Mouse (Mus musculus) thymus, postnatal 10 days (tissue): ENCODE results near the gene Stoml2.
"Not testable (repeated sequence)": the region's sequence is repeated elsewhere in the genome, so short reads cannot be mapped to it uniquely, and the experiment has no call there.

Experiments used
- DNase-seq, 2 experiments: peaks; one replicate each; pipeline ENCODE4 v3.0.0; 2021; ENCODE audit warnings: low spot score in 2 of 2

The Stoml2 gene

DNA sequence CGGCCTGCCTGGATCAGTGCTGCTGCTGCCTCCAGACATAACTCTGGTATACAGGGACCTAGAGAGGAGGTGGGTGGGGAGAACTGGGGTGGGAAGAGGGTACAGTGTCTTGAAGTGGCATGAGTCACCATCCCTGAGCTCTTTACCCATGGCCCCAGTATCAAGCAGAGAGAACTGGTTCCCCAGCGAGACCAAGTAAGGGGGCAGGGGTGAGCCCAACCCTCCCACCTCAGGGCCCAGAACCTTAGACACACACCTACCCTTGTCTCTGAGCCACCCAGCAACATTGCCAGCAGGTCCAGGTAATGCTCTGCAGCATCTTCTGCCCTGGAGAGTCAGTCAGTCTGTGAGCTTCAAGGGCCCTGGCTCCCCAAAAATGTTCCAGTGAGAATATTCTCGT, 26.6 kb downstream of the Stoml2 start:
- no peak for DNase-seq

DNA sequence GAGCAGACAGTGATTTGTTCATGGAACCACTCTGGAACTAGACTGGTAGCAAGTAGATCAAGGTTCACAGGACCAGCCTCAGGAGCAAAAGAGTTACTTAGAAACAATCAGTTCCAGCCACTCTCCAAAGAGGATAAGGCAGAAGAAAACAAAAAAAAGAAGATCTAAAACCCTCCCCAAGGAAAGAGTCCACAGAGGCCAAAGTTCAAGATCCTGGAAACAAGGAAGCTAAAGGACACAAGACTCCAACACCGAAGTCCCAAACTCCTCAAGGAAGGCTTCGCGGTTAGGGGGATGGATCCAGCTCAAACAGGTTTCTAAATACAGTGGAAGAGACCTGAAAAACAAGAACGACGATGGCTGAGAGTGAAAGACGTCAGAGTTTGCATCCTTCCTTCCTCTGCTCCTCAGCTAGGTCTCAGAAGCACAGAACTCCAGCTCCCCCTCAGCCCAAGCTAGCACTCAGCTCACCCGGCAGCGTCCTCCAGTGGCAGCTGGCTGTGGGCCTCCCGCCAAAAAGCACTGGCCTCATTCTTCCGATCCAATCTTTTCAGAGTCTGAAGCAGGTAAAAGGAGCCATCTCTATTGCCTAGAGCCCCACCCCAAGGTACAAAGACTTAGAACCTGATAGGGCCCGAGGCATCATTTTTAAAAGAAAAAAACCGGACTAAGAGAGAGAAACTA, 28.6 kb downstream of the Stoml2 start:
- no peak for DNase-seq

DNA sequence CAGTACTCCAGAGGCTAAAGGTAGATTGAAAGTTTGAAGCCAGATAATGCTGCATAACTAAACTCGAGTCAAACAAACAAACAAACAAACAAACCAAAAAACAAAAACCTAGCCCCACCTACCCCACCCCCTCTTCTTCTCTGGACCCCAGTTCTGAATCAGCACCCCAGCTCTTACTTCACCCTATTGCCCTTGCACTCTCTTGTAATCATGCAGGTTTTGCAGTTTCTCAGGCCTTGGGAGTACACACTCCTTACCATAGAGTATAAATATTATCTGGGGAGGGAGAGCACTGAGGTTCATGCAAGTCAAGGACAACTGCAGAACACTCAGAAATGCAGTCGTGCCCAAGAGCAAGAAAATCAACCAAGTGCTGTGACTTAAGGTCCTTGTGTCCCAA, 30.2 kb downstream of the Stoml2 start:
- DNase-seq, result no peak

DNA sequence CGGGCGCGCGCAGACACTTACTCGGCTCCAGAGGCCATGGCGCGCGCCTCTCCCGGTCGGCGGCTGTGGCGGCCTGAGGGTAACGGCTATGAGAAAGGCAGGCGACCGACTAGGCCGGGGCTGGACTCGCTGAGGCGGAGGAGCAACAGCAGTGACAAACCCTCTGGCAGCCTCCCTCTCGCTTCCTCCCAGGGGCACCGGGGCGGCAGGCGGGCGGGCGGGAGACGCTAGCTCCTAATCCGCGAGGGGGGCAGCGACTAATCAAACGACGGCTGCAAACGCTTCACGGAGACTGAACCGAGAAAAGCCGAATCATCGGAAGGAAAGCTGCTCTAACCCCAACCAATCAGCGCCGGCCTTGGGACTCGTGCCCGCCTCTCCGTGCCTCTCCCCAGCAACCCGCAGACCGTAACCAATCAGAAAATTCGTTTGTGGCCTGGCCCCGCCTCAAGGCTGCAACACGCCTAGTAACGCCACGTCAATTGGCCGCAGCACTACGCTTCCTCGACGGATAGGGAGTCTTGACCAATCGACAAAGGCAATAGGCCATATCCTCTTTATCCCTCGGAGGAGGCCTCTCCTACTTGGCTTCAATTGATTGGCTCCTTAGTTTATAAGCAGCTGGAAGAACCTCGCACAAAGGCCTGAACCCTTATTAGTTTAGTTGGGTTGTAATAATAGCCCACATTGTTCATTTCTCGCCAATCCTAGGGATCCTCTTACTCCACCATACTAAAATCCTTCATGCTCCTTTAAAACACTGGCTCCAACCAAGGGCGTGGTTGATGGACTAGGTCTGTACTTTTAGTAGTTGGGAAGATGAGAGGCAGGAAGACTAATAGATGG, 31.1 kb downstream of the Stoml2 start, which contains the start of gene Vcp:
Vcp (minus strand) TSS at position 367 of the 846 bp plus-strand sequence.
- DNase-seq, result peak; percentile 98 to 99

DNA sequence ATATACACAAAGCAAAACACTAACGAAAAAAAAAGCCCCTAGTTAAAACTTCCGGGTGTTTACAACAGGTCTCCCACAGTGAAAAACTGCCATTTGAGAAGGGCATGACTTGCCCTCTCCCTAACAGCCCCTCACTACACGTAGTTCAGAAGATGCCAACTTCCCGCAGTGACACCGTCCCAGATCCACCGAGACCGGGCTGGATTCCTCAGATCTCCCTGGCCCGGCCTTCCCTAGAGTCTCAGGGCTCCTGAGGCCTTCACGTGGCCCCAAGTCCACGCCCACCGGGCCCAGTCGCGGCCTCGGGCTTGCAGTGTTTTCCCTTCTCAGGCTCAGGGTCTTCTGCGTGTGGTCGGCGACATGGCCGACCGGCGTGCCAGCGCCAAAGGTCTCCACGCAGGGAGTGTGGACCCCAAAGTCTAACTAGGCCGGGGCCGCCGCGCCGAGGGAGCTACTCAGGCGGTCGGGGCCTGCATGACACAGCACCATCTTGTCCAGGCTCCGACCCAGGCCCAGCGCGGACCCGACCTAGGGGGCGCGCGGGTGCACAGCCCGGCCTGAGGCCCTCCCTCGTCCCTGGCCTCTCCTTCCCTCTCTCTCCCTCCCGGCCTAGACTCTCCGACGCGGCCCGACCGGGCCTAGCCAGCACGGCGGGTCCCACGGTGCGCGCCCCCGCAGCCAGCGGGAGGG, 31.9 kb downstream of the Stoml2 start:
- peak; percentile 58 to 61 for DNase-seq

DNA sequence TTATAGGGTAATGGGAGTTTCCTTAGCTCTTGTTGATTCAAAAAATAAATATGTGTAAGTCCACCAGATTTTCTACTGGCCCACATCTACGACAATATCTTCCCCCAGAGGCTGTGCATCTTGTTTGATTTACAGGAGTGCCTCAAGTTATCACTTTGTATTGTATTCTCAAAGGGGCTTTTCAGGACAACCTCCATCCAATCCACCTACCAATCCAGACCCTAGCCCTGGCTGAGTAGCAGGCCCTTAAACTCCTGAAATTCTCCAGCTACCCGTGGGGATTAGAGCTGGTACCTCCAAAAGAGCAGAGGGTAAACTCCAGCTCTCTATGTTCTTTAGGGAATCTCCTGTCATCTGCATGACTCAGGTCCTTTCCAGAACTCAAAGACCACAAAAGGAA, 33.5 kb downstream of the Stoml2 start:
- DNase-seq, result no peak

DNA sequence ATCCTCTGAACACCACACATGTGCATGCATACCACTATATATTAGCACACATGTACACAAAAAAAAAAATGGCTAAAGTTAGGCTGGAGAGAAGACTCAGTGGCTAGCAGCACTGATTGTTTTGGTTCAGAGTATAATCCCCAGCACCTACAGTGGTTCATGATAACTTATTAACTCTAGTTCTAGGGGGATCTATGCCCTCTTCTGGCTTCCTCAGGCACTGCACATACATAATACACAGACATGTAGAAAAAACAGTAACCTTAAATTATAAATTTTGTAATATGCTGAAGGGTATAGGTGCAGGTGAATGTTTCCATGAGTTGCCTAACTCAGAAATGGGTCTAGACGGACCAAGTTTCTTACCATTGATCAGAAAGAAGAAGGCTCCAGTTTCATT, 43.2 kb downstream of the Stoml2 start:
- DNase-seq, result no peak

DNA sequence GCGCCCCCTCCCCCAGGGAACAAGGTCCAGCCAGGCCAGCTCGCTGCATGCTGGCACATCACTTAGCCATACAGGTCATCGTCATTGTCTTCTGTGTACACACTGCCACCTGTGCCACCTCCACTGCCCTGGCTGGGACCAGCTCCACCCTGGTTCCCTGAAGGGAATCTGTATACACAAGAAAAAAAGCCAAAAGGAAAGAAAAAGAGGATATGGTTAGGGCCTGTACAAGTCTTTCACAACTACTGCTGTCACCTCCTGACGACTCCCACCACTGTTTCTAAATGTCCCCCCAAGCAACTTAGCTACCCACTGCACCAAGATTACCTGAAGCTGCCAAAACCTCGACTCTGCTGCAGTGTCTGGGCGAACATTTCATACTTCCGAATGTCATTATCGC, 51.0 kb downstream of the Stoml2 start:
- not testable (repeated sequence) for DNase-seq

DNA sequence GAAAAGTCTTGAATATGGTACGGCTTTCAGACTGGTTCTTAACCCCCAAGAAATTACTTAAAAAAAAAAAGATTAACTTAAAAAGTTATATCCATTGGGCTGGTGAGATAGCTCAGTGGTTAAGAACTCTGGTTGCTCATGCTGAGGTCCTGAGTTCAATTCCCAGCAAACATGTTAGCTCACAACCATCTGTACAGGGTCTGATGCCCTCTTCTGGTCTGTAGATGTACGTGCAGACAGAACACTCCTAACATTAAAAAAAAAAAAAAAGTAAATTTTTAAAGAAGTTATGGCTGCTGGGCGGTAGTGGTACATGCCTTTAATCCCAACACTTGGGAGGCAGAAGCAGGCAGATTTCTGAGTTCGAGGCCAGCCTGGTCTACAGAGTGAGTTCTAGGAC, 53.4 kb downstream of the Stoml2 start:
- DNase-seq, result no peak
